Mouse (Mus musculus): ENCODE results near the gene Hfm1. TPM values are rescaled to one million over a fixed set of nuclear protein-coding genes. Genes with fewer than 3 reads are reported as not detected.
A peak's percentile ranks its signal among the peaks of the same experiment; 100 is the strongest.

Hfm1 gene
- polyA plus RNA-seq, 1 experiment from 2014 or later: 0.13 TPM

GRCm38 (mm10) chr5:106885517-106885916 lies 40.6 kb downstream of the Hfm1 start:
- WGBS: 74% methylated on average over 4 of the region's 4 CpGs
- Histone ChIP-seq H3K4me2 (replicated peaks; ENCODE audit: low read depth) (no peak overlapping the region), H3K27me3 (ENCODE audit: control insufficient read depth, insufficient read depth, low read length) (no peaks in the 10 kb centered on the region), H3K27ac (replicated peaks) (no peak overlapping the region), H3K36me3 (ENCODE audit: control insufficient read depth, insufficient read depth, low read length) (no peaks in the 10 kb centered on the region), H3K4me1 (replicated peaks; ENCODE audit: control insufficient read depth, insufficient read depth) (no peaks in the 10 kb centered on the region), H3K9ac (ENCODE audit: low read length) (no peak overlapping the region), H3K4me3 (ENCODE audit: low read depth, low read length) (no peak overlapping the region), H3K9me3 (ENCODE audit: control insufficient read depth, low read length) (no peaks in the 10 kb centered on the region)
- TF ChIP-seq EP300 (optimal IDR thresholded peaks at IDR 0.05): no peak
- no peak for TF ChIP-seq CTCF (IDR thresholded peaks at IDR 0.05; ENCODE audit: low read depth)
- ATAC-seq (ENCODE audit: low FRiP score, low TSS enrichment) (no peak), DNase-seq (ENCODE audit: low spot score) (no peak)

GRCm38 (mm10) chr5:106876438-106876837 lies 49.7 kb downstream of the Hfm1 start:
- ATAC-seq (ENCODE audit: low FRiP score, low TSS enrichment): no peak
- Histone ChIP-seq H3K9ac (ENCODE audit: low read length) (no peak overlapping the region), H3K9me3 (ENCODE audit: control insufficient read depth, low read length) (no peaks in the 10 kb centered on the region), H3K4me2 (replicated peaks; ENCODE audit: low read depth) (no peak overlapping the region), H3K36me3 (ENCODE audit: control insufficient read depth, insufficient read depth, low read length) (no peaks in the 10 kb centered on the region), H3K27ac (replicated peaks) (no peak overlapping the region), H3K4me3 (ENCODE audit: low read depth, low read length) (no peak overlapping the region), H3K4me1 (replicated peaks; ENCODE audit: control insufficient read depth, insufficient read depth) (no peaks in the 10 kb centered on the region), H3K27me3 (ENCODE audit: control insufficient read depth, insufficient read depth, low read length) (no peaks in the 10 kb centered on the region)
- WGBS: 85% methylated on average over 1 of the region's 1 CpGs
- no peak for DNase-seq (ENCODE audit: low spot score)
- no peak for TF ChIP-seq CTCF (IDR thresholded peaks at IDR 0.05; ENCODE audit: low read depth)
- TF ChIP-seq EP300 (optimal IDR thresholded peaks at IDR 0.05): no peak

GRCm38 (mm10) chr5:106860415-106860814 lies 65.7 kb downstream of the Hfm1 start:
- DNase-seq (ENCODE audit: low spot score) (peak; percentile 65), ATAC-seq (ENCODE audit: low FRiP score, low TSS enrichment) (no peak)
- TF ChIP-seq CTCF (IDR thresholded peaks at IDR 0.05; ENCODE audit: low read depth): peak; percentile 88
- no peak for TF ChIP-seq EP300 (optimal IDR thresholded peaks at IDR 0.05)
- Histone ChIP-seq H3K27me3 (ENCODE audit: control insufficient read depth, insufficient read depth, low read length) (no peaks in the 10 kb centered on the region), H3K9me3 (ENCODE audit: control insufficient read depth, low read length) (no peaks in the 10 kb centered on the region), H3K4me2 (replicated peaks; ENCODE audit: low read depth) (no peak overlapping the region), H3K9ac (ENCODE audit: low read length) (no peak overlapping the region), H3K4me3 (ENCODE audit: low read depth, low read length) (no peak overlapping the region), H3K36me3 (ENCODE audit: control insufficient read depth, insufficient read depth, low read length) (no peaks in the 10 kb centered on the region), H3K4me1 (replicated peaks; ENCODE audit: control insufficient read depth, insufficient read depth) (no peaks in the 10 kb centered on the region), H3K27ac (replicated peaks) (no peak overlapping the region)
- WGBS: 34% methylated on average over 3 of the region's 3 CpGs

GRCm38 (mm10) chr5:106853284-106853683 lies 72.8 kb downstream of the Hfm1 start:
- WGBS: 83% methylated on average over 3 of the region's 3 CpGs
- Histone ChIP-seq H3K4me1 (replicated peaks; ENCODE audit: control insufficient read depth, insufficient read depth) (no peaks in the 10 kb centered on the region), H3K4me3 (ENCODE audit: low read depth, low read length) (no peak overlapping the region), H3K27ac (replicated peaks) (no peak overlapping the region), H3K27me3 (ENCODE audit: control insufficient read depth, insufficient read depth, low read length) (no peaks in the 10 kb centered on the region), H3K36me3 (ENCODE audit: control insufficient read depth, insufficient read depth, low read length) (no peaks in the 10 kb centered on the region), H3K9me3 (ENCODE audit: control insufficient read depth, low read length) (no peaks in the 10 kb centered on the region), H3K4me2 (replicated peaks; ENCODE audit: low read depth) (no peak overlapping the region), H3K9ac (ENCODE audit: low read length) (no peak overlapping the region)
- ATAC-seq (ENCODE audit: low FRiP score, low TSS enrichment): no peak
- DNase-seq (ENCODE audit: low spot score): no peak
- TF ChIP-seq CTCF (IDR thresholded peaks at IDR 0.05; ENCODE audit: low read depth): no peak
- TF ChIP-seq EP300 (optimal IDR thresholded peaks at IDR 0.05): no peak

GRCm38 (mm10) chr5:106847045-106847444 lies 79.1 kb downstream of the Hfm1 start:
- ATAC-seq (ENCODE audit: low FRiP score, low TSS enrichment) (no peak), DNase-seq (ENCODE audit: low spot score) (no peak)
- H3K27me3 ChIP-seq (ENCODE audit: control insufficient read depth, insufficient read depth, low read length): no peaks in the 10 kb centered on the region
- no peaks in the 10 kb centered on the region for H3K4me1 ChIP-seq (replicated peaks; ENCODE audit: control insufficient read depth, insufficient read depth)
- H3K4me2 ChIP-seq (replicated peaks; ENCODE audit: low read depth): no peak overlapping the region
- H3K27ac ChIP-seq (replicated peaks): no peak overlapping the region
- TF ChIP-seq EP300 (optimal IDR thresholded peaks at IDR 0.05): no peak
- peak; percentile 50 for TF ChIP-seq CTCF (IDR thresholded peaks at IDR 0.05; ENCODE audit: low read depth)
- no peak overlapping the region for H3K4me3 ChIP-seq (ENCODE audit: low read depth, low read length)
- H3K36me3 ChIP-seq (ENCODE audit: control insufficient read depth, insufficient read depth, low read length): no peaks in the 10 kb centered on the region
- H3K9me3 ChIP-seq (ENCODE audit: control insufficient read depth, low read length): no peaks in the 10 kb centered on the region
- H3K9ac ChIP-seq (ENCODE audit: low read length): no peak overlapping the region

- no peaks in the 10 kb centered on the region for H3K9me3 ChIP-seq (ENCODE audit: control insufficient read depth, low read length)
- no peak for ATAC-seq (ENCODE audit: low FRiP score, low TSS enrichment)
- WGBS: 67% methylated on average over 2 of the region's 2 CpGs
These were observed 82.2 kb downstream of the Hfm1 start for GRCm38 (mm10) chr5:106843906-106844305.

More at GRCm38 (mm10) chr5:106843906-106844305, 82.2 kb downstream of the Hfm1 start:
- no peak overlapping the region for H3K4me3 ChIP-seq (ENCODE audit: low read depth, low read length)
- no peaks in the 10 kb centered on the region for H3K4me1 ChIP-seq (replicated peaks; ENCODE audit: control insufficient read depth, insufficient read depth)
- DNase-seq (ENCODE audit: low spot score): no peak
- TF ChIP-seq EP300 (optimal IDR thresholded peaks at IDR 0.05) (no peak), CTCF (IDR thresholded peaks at IDR 0.05; ENCODE audit: low read depth) (no peak)
- no peak overlapping the region for H3K4me2 ChIP-seq (replicated peaks; ENCODE audit: low read depth)
- no peak overlapping the region for H3K27ac ChIP-seq (replicated peaks)
- no peaks in the 10 kb centered on the region for H3K36me3 ChIP-seq (ENCODE audit: control insufficient read depth, insufficient read depth, low read length)
- no peak overlapping the region for H3K9ac ChIP-seq (ENCODE audit: low read length)
- no peaks in the 10 kb centered on the region for H3K27me3 ChIP-seq (ENCODE audit: control insufficient read depth, insufficient read depth, low read length)

Data from stomach, postnatal 0 days (tissue).